Mouse (Mus musculus): ENCODE results near the gene Pafah1b3. TPM values are rescaled to one million over a fixed set of nuclear protein-coding genes. Genes with fewer than 3 reads are reported as not detected.

Pafah1b3 gene
- polyA plus RNA-seq, 1 experiment from 2014 or later, result 142 TPM

- WGBS, result 77% methylated on average over 2 of the region's 2 CpGs
- ATAC-seq (ENCODE audit: insufficient number of reproducible peaks, insufficient read depth, low FRiP score, low read depth), result peak; percentile 24; the same call in 1 of the 2 replicates
- Histone ChIP-seq H3K4me3 (ENCODE audit: control insufficient read depth in 1 of 2, insufficient read depth in 1 of 2, low read depth in 1 of 2, low read length in 2 of 2) (no peak overlapping the region), H3K4me1 (ENCODE audit: control insufficient read depth in 2 of 2, insufficient read depth in 2 of 2, low read length in 2 of 2) (peaks cover 8 to 13% of the 10 kb centered on the region in 2 experiments; a peak in 3 of 4 replicates), H3K4me2 (ENCODE audit: low read length) (no peak overlapping the region), H3K9me3 (ENCODE audit: control insufficient read depth, low read length) (no peaks in the 10 kb centered on the region), H3K9ac (ENCODE audit: low read length) (no peak overlapping the region), H3K27ac (replicated peaks in 1 of 2; ENCODE audit: control insufficient read depth in 1 of 2, insufficient read depth in 1 of 2, low read depth in 2 of 2, low read length in 2 of 2) (no peak overlapping the region), H3K27me3 (ENCODE audit: control insufficient read depth, insufficient read depth, low read length) (no peaks in the 10 kb centered on the region), H3K36me3 (ENCODE audit: control insufficient read depth, insufficient read depth, low read length) (peaks cover 99% of the 10 kb centered on the region)
These were observed 6.9 kb downstream of the Pafah1b3 start for GRCm38 (mm10) chr7:25290911-25291310.

- Histone ChIP-seq H3K4me1 (ENCODE audit: control insufficient read depth in 2 of 2, insufficient read depth in 2 of 2, low read length in 2 of 2) (peaks cover 8 to 13% of the 10 kb centered on the region in 2 experiments; a peak in 3 of 4 replicates), H3K27ac (replicated peaks in 1 of 2; ENCODE audit: control insufficient read depth in 1 of 2, insufficient read depth in 1 of 2, low read depth in 2 of 2, low read length in 2 of 2) (no peak overlapping the region), H3K36me3 (ENCODE audit: control insufficient read depth, insufficient read depth, low read length) (peaks cover 99% of the 10 kb centered on the region), H3K9me3 (ENCODE audit: control insufficient read depth, low read length) (no peaks in the 10 kb centered on the region), H3K9ac (ENCODE audit: low read length) (no peak overlapping the region), H3K4me3 (ENCODE audit: control insufficient read depth in 1 of 2, insufficient read depth in 1 of 2, low read depth in 1 of 2, low read length in 2 of 2) (no peak overlapping the region), H3K4me2 (ENCODE audit: low read length) (no peak overlapping the region), H3K27me3 (ENCODE audit: control insufficient read depth, insufficient read depth, low read length) (no peaks in the 10 kb centered on the region)
- WGBS, result 96% methylated on average over 1 of the region's 1 CpGs
- no peak for ATAC-seq (ENCODE audit: insufficient number of reproducible peaks, insufficient read depth, low FRiP score, low read depth)
These were observed 7.3 kb downstream of the Pafah1b3 start for GRCm38 (mm10) chr7:25290463-25290862.

- 97% methylated on average over 3 of the region's 3 CpGs for WGBS
- H3K4me1 ChIP-seq (ENCODE audit: control insufficient read depth in 2 of 2, insufficient read depth in 2 of 2, low read length in 2 of 2), result peaks cover 8 to 14% of the 10 kb centered on the region in 2 experiments; a peak in 3 of 4 replicates
- H3K9me3 ChIP-seq (ENCODE audit: control insufficient read depth, low read length), result no peaks in the 10 kb centered on the region
- no peak overlapping the region for H3K9ac ChIP-seq (ENCODE audit: low read length)
- no peak for ATAC-seq (ENCODE audit: insufficient number of reproducible peaks, insufficient read depth, low FRiP score, low read depth)
- no peak overlapping the region for H3K4me2 ChIP-seq (ENCODE audit: low read length)
- no peak overlapping the region for H3K4me3 ChIP-seq (ENCODE audit: control insufficient read depth in 1 of 2, insufficient read depth in 1 of 2, low read depth in 1 of 2, low read length in 2 of 2)
- peaks cover 99% of the 10 kb centered on the region for H3K36me3 ChIP-seq (ENCODE audit: control insufficient read depth, insufficient read depth, low read length)
- no peaks in the 10 kb centered on the region for H3K27me3 ChIP-seq (ENCODE audit: control insufficient read depth, insufficient read depth, low read length)
- H3K27ac ChIP-seq (replicated peaks in 1 of 2; ENCODE audit: control insufficient read depth in 1 of 2, insufficient read depth in 1 of 2, low read depth in 2 of 2, low read length in 2 of 2), result no peak overlapping the region
These were observed 7.9 kb downstream of the Pafah1b3 start for GRCm38 (mm10) chr7:25289925-25290324.

- H3K36me3 ChIP-seq (ENCODE audit: control insufficient read depth, insufficient read depth, low read length), result peaks cover 92% of the 10 kb centered on the region
- H3K4me1 ChIP-seq (ENCODE audit: control insufficient read depth in 2 of 2, insufficient read depth in 2 of 2, low read length in 2 of 2), result peaks cover 17 to 26% of the 10 kb centered on the region in 2 experiments
- H3K4me3 ChIP-seq (ENCODE audit: control insufficient read depth in 1 of 2, insufficient read depth in 1 of 2, low read depth in 1 of 2, low read length in 2 of 2), result no peak overlapping the region
- no peaks in the 10 kb centered on the region for H3K9me3 ChIP-seq (ENCODE audit: control insufficient read depth, low read length)
- no peak for ATAC-seq (ENCODE audit: insufficient number of reproducible peaks, insufficient read depth, low FRiP score, low read depth)
- WGBS, result 90% methylated on average over 3 of the region's 3 CpGs
- H3K9ac ChIP-seq (ENCODE audit: low read length), result no peak overlapping the region
- no peak overlapping the region for H3K4me2 ChIP-seq (ENCODE audit: low read length)
- no peak overlapping the region for H3K27ac ChIP-seq (replicated peaks in 1 of 2; ENCODE audit: control insufficient read depth in 1 of 2, insufficient read depth in 1 of 2, low read depth in 2 of 2, low read length in 2 of 2)
- no peaks in the 10 kb centered on the region for H3K27me3 ChIP-seq (ENCODE audit: control insufficient read depth, insufficient read depth, low read length)
These were observed 9.1 kb downstream of the Pafah1b3 start for GRCm38 (mm10) chr7:25288721-25289120.

- Histone ChIP-seq H3K4me3 (ENCODE audit: control insufficient read depth in 1 of 2, insufficient read depth in 1 of 2, low read depth in 1 of 2, low read length in 2 of 2) (no peak overlapping the region), H3K9me3 (ENCODE audit: control insufficient read depth, low read length) (no peaks in the 10 kb centered on the region), H3K36me3 (ENCODE audit: control insufficient read depth, insufficient read depth, low read length) (peaks cover 85% of the 10 kb centered on the region), H3K27me3 (ENCODE audit: control insufficient read depth, insufficient read depth, low read length) (no peaks in the 10 kb centered on the region), H3K27ac (replicated peaks in 1 of 2; ENCODE audit: control insufficient read depth in 1 of 2, insufficient read depth in 1 of 2, low read depth in 2 of 2, low read length in 2 of 2) (no peak overlapping the region), H3K4me2 (ENCODE audit: low read length) (no peak overlapping the region), H3K9ac (ENCODE audit: low read length) (no peak overlapping the region), H3K4me1 (ENCODE audit: control insufficient read depth in 2 of 2, insufficient read depth in 2 of 2, low read length in 2 of 2) (peaks cover 19 to 26% of the 10 kb centered on the region in 2 experiments)
- ATAC-seq (ENCODE audit: insufficient number of reproducible peaks, insufficient read depth, low FRiP score, low read depth), result no peak
- WGBS, result 91% methylated on average over 12 of the region's 12 CpGs
These were observed 9.8 kb downstream of the Pafah1b3 start for GRCm38 (mm10) chr7:25288011-25288410.

- WGBS, result 79% methylated on average over 8 of the region's 8 CpGs
- H3K27me3 ChIP-seq (ENCODE audit: control insufficient read depth, insufficient read depth, low read length), result no peaks in the 10 kb centered on the region
- no peak for ATAC-seq (ENCODE audit: insufficient number of reproducible peaks, insufficient read depth, low FRiP score, low read depth)
- no peak overlapping the region for H3K27ac ChIP-seq (replicated peaks in 1 of 2; ENCODE audit: control insufficient read depth in 1 of 2, insufficient read depth in 1 of 2, low read depth in 2 of 2, low read length in 2 of 2)
- H3K9me3 ChIP-seq (ENCODE audit: control insufficient read depth, low read length), result no peaks in the 10 kb centered on the region
- no peak overlapping the region for H3K4me2 ChIP-seq (ENCODE audit: low read length)
- peaks cover 75% of the 10 kb centered on the region for H3K36me3 ChIP-seq (ENCODE audit: control insufficient read depth, insufficient read depth, low read length)
- H3K9ac ChIP-seq (ENCODE audit: low read length), result no peak overlapping the region
- H3K4me1 ChIP-seq (ENCODE audit: control insufficient read depth in 2 of 2, insufficient read depth in 2 of 2, low read length in 2 of 2), result peaks cover 19 to 27% of the 10 kb centered on the region in 2 experiments
- H3K4me3 ChIP-seq (ENCODE audit: control insufficient read depth in 1 of 2, insufficient read depth in 1 of 2, low read depth in 1 of 2, low read length in 2 of 2), result no peak overlapping the region
These were observed 10.8 kb downstream of the Pafah1b3 start for GRCm38 (mm10) chr7:25286989-25287388.

- Histone ChIP-seq H3K4me3 (ENCODE audit: control insufficient read depth in 1 of 2, insufficient read depth in 1 of 2, low read depth in 1 of 2, low read length in 2 of 2) (no peak overlapping the region), H3K27ac (replicated peaks in 1 of 2; ENCODE audit: control insufficient read depth in 1 of 2, insufficient read depth in 1 of 2, low read depth in 2 of 2, low read length in 2 of 2) (no peak overlapping the region), H3K36me3 (ENCODE audit: control insufficient read depth, insufficient read depth, low read length) (peaks cover 61% of the 10 kb centered on the region), H3K9me3 (ENCODE audit: control insufficient read depth, low read length) (no peaks in the 10 kb centered on the region), H3K27me3 (ENCODE audit: control insufficient read depth, insufficient read depth, low read length) (no peaks in the 10 kb centered on the region), H3K4me1 (ENCODE audit: control insufficient read depth in 2 of 2, insufficient read depth in 2 of 2, low read length in 2 of 2) (peaks cover 24 to 31% of the 10 kb centered on the region in 2 experiments), H3K9ac (ENCODE audit: low read length) (no peak overlapping the region), H3K4me2 (ENCODE audit: low read length) (no peak overlapping the region)
- no peak for ATAC-seq (ENCODE audit: insufficient number of reproducible peaks, insufficient read depth, low FRiP score, low read depth)
- WGBS, result 92% methylated on average over 20 of the region's 20 CpGs
These were observed 12.1 kb downstream of the Pafah1b3 start for GRCm38 (mm10) chr7:25285511-25286238.

All from heart, embryonic 14.5 days (tissue).